Mouse (Mus musculus) common myeloid progenitor, adult 5-6 weeks (primary cell): ENCODE data around the gene Prss45. TPM values are rescaled to one million over a fixed set of nuclear protein-coding genes. Genes with fewer than 3 reads are reported as not detected.

ENCODE experiments used
- total RNA-seq: library from RNA; stranded (forward); fragments of 200-1000, 187-1606 nt; gene quantifications from 2 replicates; pipeline ENCODE4 v1.2.3, GENCODE M21; 2017

The Prss45 gene
- total RNA-seq, 1 experiment from 2014 or later: not detected

Other genes starting within 250 kb of the Prss45 start
- gene Nradd, start 210.1 kb upstream of the Prss45 start, total RNA-seq: 2.1 and 5.8 TPM in 2 replicates
- gene Nbeal2, start 180.4 kb upstream of the Prss45 start, total RNA-seq: 8.6 and 19.5 TPM in 2 replicates
- 88.7 and 112 TPM in 2 replicates for gene Ccdc12, start 178.1 kb upstream of the Prss45 start, total RNA-seq
- gene Myl3, start 92.7 kb upstream of the Prss45 start, total RNA-seq: not detected in 2 replicates
- gene Pth1r, start 87.4 kb upstream of the Prss45 start, total RNA-seq: 0.23 TPM in 1 of 2 replicates, not detected in the other
- gene Prss42, start 36.4 kb upstream of the Prss45 start, total RNA-seq: not detected in 2 replicates
- gene Prss44, start 20.6 kb upstream of the Prss45 start, total RNA-seq: not detected in 2 replicates
- gene Prss43, start 7.9 kb upstream of the Prss45 start, total RNA-seq: not detected in 2 replicates
- not detected in 2 replicates for gene Prss46, start 9.9 kb downstream of the Prss45 start, total RNA-seq
- 8.7 and 10.2 TPM in 2 replicates for gene Prss50, start 23.4 kb downstream of the Prss45 start, total RNA-seq
- gene Als2cl, start 45.3 kb downstream of the Prss45 start, total RNA-seq: 0.87 and 3.1 TPM in 2 replicates
- gene Tmie, start 45.5 kb downstream of the Prss45 start, total RNA-seq: 0.23 TPM in 1 of 2 replicates, not detected in the other
- not detected in 2 replicates for gene Fam240a, start 82.3 kb downstream of the Prss45 start, total RNA-seq
- gene Tdgf1, start 111.6 kb downstream of the Prss45 start, total RNA-seq: not detected in 2 replicates
- 0.32 and 1.7 TPM in 2 replicates for gene Lrrc2, start 117.0 kb downstream of the Prss45 start, total RNA-seq
- not detected in 2 replicates for gene Rtp3, start 156.0 kb downstream of the Prss45 start, total RNA-seq
- 52.3 and 80.1 TPM in 2 replicates for gene Ltf, start 184.7 kb downstream of the Prss45 start, total RNA-seq
- 9.6 and 10.5 TPM in 2 replicates for gene Ccrl2, start 222.9 kb downstream of the Prss45 start, total RNA-seq